Mouse (Mus musculus) forebrain, embryonic 15.5 days (tissue): ENCODE measurements around the gene Zfp639. TPM values are rescaled to one million over a fixed set of nuclear protein-coding genes. Genes with fewer than 3 reads are reported as not detected.

Source experiments
- ATAC-seq: fragments of 200-750 bp; cut with Nextera tagmentation; replicated peaks from 2 replicates; pipeline ENCODE4 v1.8.0; 2017; ENCODE audit warnings: mild to moderate bottlenecking, moderate TSS enrichment, moderate library complexity
- H3K27ac ChIP-seq: fragments of 300-500 bp; sonication (generic); replicated peaks from 2 replicates; pipeline ENCODE4 v1.5.1; 2015; ENCODE audit warnings: mild to moderate bottlenecking, inconsistent platforms
- H3K27me3 ChIP-seq: fragments of 300-500 bp; sonication (generic); 2 replicates; pipeline ENCODE4 v1.6.1; 2015; ENCODE audit warnings: inconsistent platforms
- H3K36me3 ChIP-seq: fragments of 300-500 bp; sonication (generic); 2 replicates; pipeline ENCODE4 v1.6.1; 2015; ENCODE audit warnings: mild to moderate bottlenecking, inconsistent platforms
- H3K4me1 ChIP-seq: fragments of 300-500 bp; sonication (generic); 2 replicates; pipeline ENCODE4 v1.6.1; 2015; ENCODE audit warnings: inconsistent platforms
- H3K4me2 ChIP-seq: fragments of 300-500 bp; sonication (generic); replicated peaks from 2 replicates; pipeline ENCODE4 v1.6.1; 2015; ENCODE audit warnings: mild to moderate bottlenecking, inconsistent platforms
- H3K4me3 ChIP-seq: fragments of 300-500 bp; sonication (generic); 2 replicates; pipeline ENCODE4 v1.5.1; 2015; ENCODE audit warnings: mild to moderate bottlenecking, inconsistent platforms
- H3K9ac ChIP-seq: fragments of 300-500 bp; sonication (generic); replicated peaks from 2 replicates; pipeline ENCODE4 v1.6.1; 2015; ENCODE audit warnings: mild to moderate bottlenecking, inconsistent platforms
- H3K9me3 ChIP-seq: fragments of 300-500 bp; sonication (generic); 2 replicates; pipeline ENCODE4 v1.6.1; 2016; ENCODE audit warnings: inconsistent platforms
- WGBS: fragments of 180-500 bp; shearing (Covaris S2); methylation state at CpG from one replicate; pipeline ENCODE4 v1.1.7; 2015; ENCODE audit warnings: mixed read lengths; 5-methylcytosine and 5-hydroxymethylcytosine counted together
- polyA plus RNA-seq: library from polyadenylated mRNA; unstranded; fragments of >200 nt; fragmentation: Nextera tagmentation; extraction: Ambion mirVana; gene quantifications from 2 replicates; pipeline ENCODE4 v1.2.1, GENCODE M21; 2015

Gene Zfp639
- 37.9 and 39.3 TPM in 2 replicates for polyA plus RNA-seq

DNA sequence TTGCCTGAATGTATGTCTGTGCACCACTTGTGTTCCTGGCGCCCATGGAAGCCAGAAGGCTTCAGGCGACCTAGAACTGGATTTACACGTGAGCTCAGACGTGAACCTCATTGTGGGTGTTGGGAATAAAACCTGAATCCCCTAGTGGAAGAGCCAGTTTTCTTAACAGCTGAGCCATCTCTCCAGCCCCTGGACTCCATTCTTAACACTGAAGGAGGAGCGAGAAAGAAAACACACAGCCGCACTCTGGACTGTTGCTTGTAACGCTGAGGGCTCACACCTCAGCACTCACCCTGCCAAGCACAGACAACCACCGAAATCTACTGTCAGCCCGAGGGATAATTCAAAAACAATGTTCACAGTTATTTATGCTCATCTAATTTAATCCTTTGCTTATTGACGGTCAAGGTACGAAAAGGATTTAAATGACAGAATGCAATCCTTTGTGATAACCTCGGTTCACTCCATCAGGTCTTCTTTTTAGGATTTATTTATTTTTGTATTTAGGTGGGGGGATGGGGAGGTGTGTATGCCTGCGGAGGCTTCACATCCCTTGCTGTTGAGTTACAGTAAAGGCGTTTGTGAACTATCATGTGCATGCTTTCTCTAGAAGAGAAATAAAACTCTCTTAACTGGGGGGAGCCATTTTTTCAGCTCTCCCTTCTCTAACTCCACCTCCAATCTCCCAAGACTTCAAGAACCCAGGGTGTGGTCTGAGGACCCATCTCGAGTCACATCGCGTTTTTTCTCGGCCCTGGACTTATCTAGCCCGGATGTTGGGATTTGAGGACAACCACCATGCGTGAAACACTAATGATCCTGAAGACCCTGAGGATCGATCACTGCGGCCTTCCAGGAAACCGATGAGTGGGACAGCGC, at the start of gene Zfp639:
Zfp639 (plus strand) TSS at position 764 of the 879 bp plus-strand sequence.
- no peak; the same call in none of the 2 replicates for ATAC-seq
- Histone ChIP-seq H3K9ac (peak within 1 kb of the TSS; percentile 96), H3K27me3 (no peaks in the 10 kb centered on the region), H3K36me3 (peaks cover 5% of the 10 kb centered on the region; the same call in 1 of the 2 replicates), H3K4me3 (peak within 1 kb of the TSS; percentile 91), H3K9me3 (no peaks in the 10 kb centered on the region), H3K27ac (peak within 1 kb of the TSS; percentile 76), H3K4me2 (peak within 1 kb of the TSS; percentile 68), H3K4me1 (peaks cover 29% of the 10 kb centered on the region)
- 7% methylated on average over 24 of the region's 24 CpGs for WGBS

DNA sequence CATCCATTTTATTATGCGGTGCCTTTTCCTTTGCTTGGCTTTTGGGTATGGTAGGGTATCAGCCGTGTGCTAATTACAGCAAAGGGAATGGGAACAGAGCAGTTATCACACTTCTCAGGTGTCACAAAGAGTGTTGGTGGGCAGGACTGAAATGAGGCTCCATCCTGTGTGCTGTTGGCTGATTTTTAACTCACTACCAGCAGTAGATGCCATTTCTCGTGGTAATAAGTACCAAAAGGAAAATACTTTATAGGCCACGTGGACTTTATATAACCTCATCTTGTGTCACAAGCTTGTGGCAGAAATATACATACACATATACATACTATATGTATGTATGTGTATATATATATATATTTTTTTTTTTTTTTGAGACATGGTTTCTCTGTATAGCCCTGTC, 42.7 kb upstream of the Zfp639 start:
- Histone ChIP-seq H3K4me3 (no peak overlapping the region), H3K36me3 (peaks cover 18% of the 10 kb centered on the region), H3K4me2 (no peak overlapping the region), H3K9me3 (no peaks in the 10 kb centered on the region), H3K27ac (no peak overlapping the region), H3K27me3 (no peaks in the 10 kb centered on the region), H3K4me1 (no peaks in the 10 kb centered on the region), H3K9ac (no peak overlapping the region)
- WGBS: 93% methylated on average over 4 of the region's 4 CpGs
- no peak for ATAC-seq

- Histone ChIP-seq H3K27me3 (no peaks in the 10 kb centered on the region), H3K9ac (no peak overlapping the region), H3K27ac (no peak overlapping the region), H3K4me1 (no peaks in the 10 kb centered on the region), H3K4me2 (no peak overlapping the region), H3K4me3 (no peak overlapping the region), H3K36me3 (peaks cover 7% of the 10 kb centered on the region; the same call in 1 of the 2 replicates), H3K9me3 (no peaks in the 10 kb centered on the region)
- WGBS: 72% methylated on average over 4 of the region's 4 CpGs
- ATAC-seq: no peak
Observed at GRCm38 (mm10) chr3:32468411-32468810, 41.6 kb upstream of the Zfp639 start.

DNA sequence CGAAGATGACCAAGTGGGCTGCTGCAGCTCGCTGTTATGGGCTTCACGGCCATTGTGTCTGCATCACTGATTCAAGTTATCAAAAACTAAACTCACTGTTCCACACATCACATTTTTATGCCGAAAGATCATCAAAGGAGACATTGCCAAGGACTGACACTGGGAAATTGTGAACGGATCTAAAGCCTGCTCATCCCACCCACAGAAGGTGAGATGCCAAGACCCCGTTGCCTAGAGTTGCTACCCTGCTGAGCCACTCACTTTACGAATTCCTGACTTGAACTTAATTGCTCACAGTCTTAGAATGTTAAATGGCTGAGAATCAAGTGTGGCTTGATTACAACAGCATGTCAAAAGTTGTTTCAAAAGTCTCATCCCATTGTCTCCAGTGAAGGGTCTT, 39.6 kb upstream of the Zfp639 start:
- Histone ChIP-seq H3K4me3 (no peak overlapping the region), H3K27ac (no peak overlapping the region), H3K36me3 (no peaks in the 10 kb centered on the region), H3K27me3 (no peaks in the 10 kb centered on the region), H3K4me1 (no peaks in the 10 kb centered on the region), H3K4me2 (no peak overlapping the region), H3K9ac (no peak overlapping the region), H3K9me3 (no peaks in the 10 kb centered on the region)
- no peak for ATAC-seq
- WGBS: 74% methylated on average over 7 of the region's 7 CpGs

GRCm38 (mm10) chr3:32471098-32471497, 39.0 kb upstream of the Zfp639 start:
- Histone ChIP-seq H3K27me3 (no peaks in the 10 kb centered on the region), H3K9ac (no peak overlapping the region), H3K27ac (no peak overlapping the region), H3K36me3 (no peaks in the 10 kb centered on the region), H3K4me2 (no peak overlapping the region), H3K4me3 (no peak overlapping the region), H3K9me3 (no peaks in the 10 kb centered on the region), H3K4me1 (no peaks in the 10 kb centered on the region)
- 74% methylated on average over 6 of the region's 6 CpGs for WGBS
- no peak for ATAC-seq

DNA sequence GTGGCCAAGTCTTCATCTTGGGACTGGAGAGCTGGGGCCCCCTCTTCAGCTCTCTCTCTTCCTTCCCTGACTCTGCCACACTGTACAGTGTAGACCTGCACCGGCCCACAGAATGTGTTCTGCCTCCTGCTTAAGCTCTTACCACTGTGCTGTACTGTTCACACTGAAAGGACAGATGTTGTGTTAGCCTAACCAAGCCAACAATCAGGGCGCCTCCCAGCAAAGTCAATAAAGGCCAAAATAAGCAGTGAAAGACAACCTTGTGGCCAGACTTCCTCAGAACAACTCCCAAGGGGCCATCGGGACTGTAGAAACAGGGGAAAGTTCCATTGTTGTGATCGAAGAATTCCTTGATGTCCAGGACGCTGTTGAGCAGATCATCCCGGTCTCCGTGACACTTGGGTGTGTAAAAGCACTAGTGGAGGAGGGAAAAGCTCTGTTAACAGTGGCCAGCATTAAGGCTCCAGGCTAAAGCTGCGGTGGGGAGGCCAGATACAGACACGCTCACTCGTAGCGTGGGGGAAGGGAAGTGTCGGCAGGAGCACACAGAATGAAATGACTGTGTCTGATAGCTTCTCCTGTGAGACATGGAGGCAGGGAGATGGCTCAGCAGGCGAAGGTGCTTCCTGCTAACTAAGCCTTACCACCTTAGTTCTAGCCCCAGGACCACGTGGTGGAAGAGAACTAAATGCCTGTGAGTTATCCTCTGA, 37.7 kb upstream of the Zfp639 start:
- Histone ChIP-seq H3K4me1 (no peaks in the 10 kb centered on the region), H3K36me3 (no peaks in the 10 kb centered on the region), H3K9me3 (no peaks in the 10 kb centered on the region), H3K27ac (no peak overlapping the region), H3K9ac (no peak overlapping the region), H3K4me2 (no peak overlapping the region), H3K27me3 (no peaks in the 10 kb centered on the region), H3K4me3 (no peak overlapping the region)
- ATAC-seq: no peak
- WGBS: 78% methylated on average over 14 of the region's 14 CpGs

DNA sequence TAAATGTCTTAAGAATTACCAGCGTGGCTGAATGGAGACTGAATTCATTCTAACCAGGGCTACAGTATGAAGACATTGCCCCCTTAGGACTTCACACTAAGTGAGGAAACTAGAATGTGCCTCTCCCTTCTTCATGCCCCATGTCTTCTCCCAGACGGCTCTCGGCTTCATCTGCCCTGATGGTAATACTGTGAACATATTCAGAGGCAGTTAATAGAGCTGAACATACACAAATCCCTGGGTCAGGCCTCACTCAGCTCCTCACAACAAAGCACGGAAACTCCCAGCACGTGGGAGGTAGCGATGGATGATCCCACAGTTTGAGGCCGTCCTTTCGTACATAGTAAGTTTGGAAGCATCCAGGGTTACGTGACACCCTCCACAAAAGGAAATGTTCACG, 36.9 kb upstream of the Zfp639 start:
- Histone ChIP-seq H3K9ac (no peak overlapping the region), H3K27ac (no peak overlapping the region), H3K4me2 (no peak overlapping the region), H3K4me1 (no peaks in the 10 kb centered on the region), H3K9me3 (no peaks in the 10 kb centered on the region), H3K27me3 (no peaks in the 10 kb centered on the region), H3K4me3 (no peak overlapping the region), H3K36me3 (no peaks in the 10 kb centered on the region)
- no peak for ATAC-seq
- WGBS: 87% methylated on average over 10 of the region's 10 CpGs

DNA sequence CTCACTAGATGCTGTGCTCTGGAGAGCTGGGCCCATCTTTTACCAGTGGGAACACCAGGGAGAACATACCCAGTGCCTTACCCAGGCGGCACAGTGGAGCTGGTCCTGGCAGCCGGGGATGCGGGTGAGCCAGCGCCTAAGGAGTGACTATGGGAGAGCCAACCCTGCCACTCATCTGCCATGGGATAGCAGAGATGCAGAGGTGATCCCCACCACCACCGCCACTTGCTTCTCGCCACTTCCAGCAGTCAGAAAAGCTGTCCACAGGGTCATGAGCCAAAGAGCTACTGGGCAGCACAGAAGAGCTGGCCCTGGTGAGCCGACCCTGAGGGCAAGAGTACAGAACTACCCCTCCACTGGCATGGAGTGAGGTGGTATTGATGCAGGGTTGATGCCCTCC, 30.1 kb upstream of the Zfp639 start:
- Histone ChIP-seq H3K36me3 (no peaks in the 10 kb centered on the region), H3K27ac (no peak overlapping the region), H3K4me2 (no peak overlapping the region), H3K27me3 (no peaks in the 10 kb centered on the region), H3K9ac (no peak overlapping the region), H3K4me3 (no peak overlapping the region), H3K4me1 (no peaks in the 10 kb centered on the region), H3K9me3 (no peaks in the 10 kb centered on the region)
- ATAC-seq: no peak
- WGBS: 93% methylated on average over 7 of the region's 7 CpGs

GRCm38 (mm10) chr3:32483035-32483434, 27.0 kb upstream of the Zfp639 start:
- 80% methylated on average over 3 of the region's 3 CpGs for WGBS
- no peaks in the 10 kb centered on the region for H3K27me3 ChIP-seq

GRCm38 (mm10) chr3:32486543-32486942, 23.5 kb upstream of the Zfp639 start:
- H3K36me3 ChIP-seq: no peaks in the 10 kb centered on the region
- no peak overlapping the region for H3K4me2 ChIP-seq
- H3K4me3 ChIP-seq: no peak overlapping the region
- H3K4me1 ChIP-seq: no peaks in the 10 kb centered on the region
- WGBS: 75% methylated on average over 4 of the region's 4 CpGs
- H3K9me3 ChIP-seq: no peaks in the 10 kb centered on the region
- no peak for ATAC-seq
- H3K27me3 ChIP-seq: no peaks in the 10 kb centered on the region
- no peak overlapping the region for H3K9ac ChIP-seq
- no peak overlapping the region for H3K27ac ChIP-seq

More at GRCm38 (mm10) chr3:32483035-32483434, 27.0 kb upstream of the Zfp639 start:
- Histone ChIP-seq H3K27ac (no peak overlapping the region), H3K9me3 (no peaks in the 10 kb centered on the region), H3K9ac (no peak overlapping the region), H3K36me3 (no peaks in the 10 kb centered on the region), H3K4me3 (no peak overlapping the region), H3K4me1 (no peaks in the 10 kb centered on the region), H3K4me2 (no peak overlapping the region)
- no peak for ATAC-seq

GRCm38 (mm10) chr3:32488172-32488571, 21.9 kb upstream of the Zfp639 start:
- Histone ChIP-seq H3K36me3 (no peaks in the 10 kb centered on the region), H3K27ac (no peak overlapping the region), H3K4me1 (no peaks in the 10 kb centered on the region), H3K4me3 (no peak overlapping the region), H3K9ac (no peak overlapping the region), H3K27me3 (no peaks in the 10 kb centered on the region), H3K9me3 (no peaks in the 10 kb centered on the region), H3K4me2 (no peak overlapping the region)
- 86% methylated on average over 6 of the region's 6 CpGs for WGBS
- no peak for ATAC-seq
